Mouse (Mus musculus) bone marrow macrophage, adult 2 months (primary cell): ENCODE measurements around the gene Galt.

ENCODE experiments used
- CTCF ChIP-seq: IDR thresholded peaks from 2 replicates; pipeline ENCODE4 v1.5.1; 2012; ENCODE audit warnings: low read depth, mild to moderate bottlenecking, low read length, moderate library complexity
- POLR2A ChIP-seq: IDR thresholded peaks from 2 replicates; pipeline ENCODE4 v1.6.1; 2012; ENCODE audit warnings: mild to moderate bottlenecking, low read depth, low read length, borderline replicate concordance

- no peak for TF ChIP-seq CTCF
- TF ChIP-seq POLR2A: no peak
These were observed at the start of gene Galt for GRCm38 (mm10) chr4:41754797-41755337.
